Mouse (Mus musculus) myocyte (in vitro differentiated cells): ENCODE data around the gene Cyp2f2. TPM values are rescaled to one million over a fixed set of nuclear protein-coding genes. Genes with fewer than 3 reads are reported as not detected.

ENCODE experiments used
- H3K27me3 ChIP-seq: one replicate; pipeline ENCODE4 v1.6.1; 2011; ENCODE audit not compliant: control insufficient read depth, insufficient read depth, insufficient read length
- H3K36me3 ChIP-seq: one replicate; pipeline ENCODE4 v1.6.1; 2011; ENCODE audit not compliant: control insufficient read depth, insufficient read depth
- H3K4me2 ChIP-seq: one replicate; pipeline ENCODE4 v1.6.1; 2011; ENCODE audit warnings: low read depth, control low read depth
- H3K4me3 ChIP-seq: one replicate; pipeline ENCODE4 v1.5.1; 2011; ENCODE audit warnings: mild to moderate bottlenecking, control low read depth, moderate library complexity
- H3K79me2 ChIP-seq: one replicate; pipeline ENCODE4 v1.6.1; 2011; ENCODE audit not compliant: control insufficient read depth, insufficient read depth
- H3ac ChIP-seq: one replicate; pipeline ENCODE4 v1.6.1; 2011; ENCODE audit not compliant: control insufficient read depth, insufficient read length
- CEBPB ChIP-seq: IDR thresholded peaks from 2 replicates; pipeline ENCODE4 v1.6.1; 2011; ENCODE audit warnings: mild to moderate bottlenecking, moderate library complexity; ENCODE audit not compliant: poor library complexity, insufficient read depth, severe bottlenecking
- E2F4 ChIP-seq: IDR thresholded peaks from one replicate; pipeline ENCODE4 v1.6.1; 2011; ENCODE audit warnings: mild to moderate bottlenecking, control low read depth, moderate library complexity; ENCODE audit not compliant: insufficient read depth
- MAX ChIP-seq: IDR thresholded peaks from one replicate; pipeline ENCODE4 v1.6.1; 2011; ENCODE audit warnings: low read depth, mild to moderate bottlenecking, control low read depth
- MYOD1 ChIP-seq, 3 experiments: IDR thresholded peaks; one replicate each; pipeline ENCODE4 v1.6.1; 2011; ENCODE audit warnings: control low read depth in 2 of 3, low read depth in 2 of 3, mild to moderate bottlenecking in 2 of 3, moderate library complexity in 1 of 3; ENCODE audit not compliant: insufficient read length in 2 of 3, control insufficient read depth in 1 of 3
- MYOG ChIP-seq, 3 experiments: IDR thresholded peaks; one replicate each; pipeline ENCODE4 v1.6.1; 2011; ENCODE audit warnings: control low read depth in 2 of 3, low read depth in 2 of 3, mild to moderate bottlenecking in 2 of 3; ENCODE audit not compliant: insufficient read length in 2 of 3, control insufficient read depth in 1 of 3, insufficient read depth in 1 of 3
- POLR2A ChIP-seq: IDR thresholded peaks from one replicate; pipeline ENCODE4 v1.6.1; 2011; ENCODE audit warnings: low read depth, mild to moderate bottlenecking, control low read depth, moderate library complexity; ENCODE audit not compliant: insufficient read length
- POLR2AphosphoS2 ChIP-seq: IDR thresholded peaks from one replicate; pipeline ENCODE4 v1.6.1; 2011; ENCODE audit warnings: low read depth, control low read depth; ENCODE audit not compliant: insufficient read length
- REST ChIP-seq: IDR thresholded peaks from one replicate; pipeline ENCODE4 v1.6.1; 2011; ENCODE audit warnings: mild to moderate bottlenecking, control low read depth, moderate library complexity; ENCODE audit not compliant: insufficient read depth, insufficient read length
- SRF ChIP-seq: IDR thresholded peaks from one replicate; pipeline ENCODE4 v1.6.1; 2011; ENCODE audit warnings: low read depth; ENCODE audit not compliant: control insufficient read depth, insufficient read length
- TCF12 ChIP-seq: IDR thresholded peaks from one replicate; pipeline ENCODE4 v1.6.1; 2011; ENCODE audit warnings: mild to moderate bottlenecking, control low read depth; ENCODE audit not compliant: poor library complexity, insufficient read depth, severe bottlenecking
- TCF3 ChIP-seq: IDR thresholded peaks from one replicate; pipeline ENCODE4 v1.6.1; 2011; ENCODE audit warnings: low read depth, control low read depth; ENCODE audit not compliant: insufficient read length
- USF1 ChIP-seq: IDR thresholded peaks from one replicate; pipeline ENCODE4 v1.6.1; 2011; ENCODE audit warnings: low read depth, mild to moderate bottlenecking, control low read depth, moderate library complexity
- polyA plus RNA-seq: library from polyadenylated mRNA; unstranded; fragments of >200 nt; fragmentation: generic; extraction: Trizol; gene quantifications from one replicate; pipeline ENCODE4 v1.2.1, GENCODE M21; 2012; ENCODE audit warnings: missing spikeins

Cyp2f2 gene
- polyA plus RNA-seq, 1 experiment: 0.06 TPM

DNA sequence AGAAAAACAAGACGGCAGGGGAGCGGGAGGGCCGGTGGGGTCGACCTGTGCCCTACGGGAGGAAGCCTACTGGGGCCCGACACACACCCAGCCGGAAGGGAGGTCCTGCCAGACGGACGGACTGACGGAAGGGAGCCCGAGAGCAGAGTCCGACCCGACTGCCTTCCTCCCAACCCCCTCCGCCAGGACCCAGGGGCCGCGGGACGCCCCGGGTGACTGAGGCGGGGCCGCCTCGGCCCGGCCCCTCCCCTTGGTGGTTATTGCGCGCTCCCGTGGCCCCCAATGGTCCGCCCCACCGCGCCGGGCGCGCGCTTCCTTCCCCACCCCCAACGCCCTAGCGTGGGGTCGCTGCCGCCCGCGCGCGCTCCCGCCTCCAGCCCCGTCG, 46.5 kb downstream of the Cyp2f2 start:
- H3K27me3 ChIP-seq: no peaks in the 10 kb centered on the region
- peak overlapping the region; percentile 46 for H3ac ChIP-seq
- H3K4me3 ChIP-seq: peak overlapping the region; percentile 74
- peaks cover 12% of the 10 kb centered on the region for H3K79me2 ChIP-seq
- no peaks in the 10 kb centered on the region for H3K36me3 ChIP-seq
- TF ChIP-seq MYOD1 (IDR thresholded peaks at IDR 0.05; ENCODE audit: control insufficient read depth in 1 of 3, insufficient read length in 2 of 3, low read depth in 2 of 3): peak in 1 of 3 experiments; percentile 11
- TF ChIP-seq MYOG (IDR thresholded peaks at IDR 0.05; ENCODE audit: control insufficient read depth in 1 of 3, insufficient read depth in 1 of 3, insufficient read length in 2 of 3, low read depth in 2 of 3): no peak
- no peak for TF ChIP-seq E2F4
- TF ChIP-seq TCF12: no peak
- TF ChIP-seq POLR2A: peak; percentile 65
- TF ChIP-seq TCF3: no peak
- TF ChIP-seq CEBPB: no peak
- TF ChIP-seq POLR2AphosphoS2: peak; percentile 78
- no peak for TF ChIP-seq USF1
- TF ChIP-seq SRF: no peak
- no peak for TF ChIP-seq MAX
- peak overlapping the region; percentile 79 for H3K4me2 ChIP-seq

GRCm38 (mm10) chr7:27166614-27167474, 47.1 kb downstream of the Cyp2f2 start, which contains the start of gene Egln2:
Gene Egln2 (minus strand): TSS chr7:27166802.
- Histone ChIP-seq H3K79me2 (peaks cover 12% of the 10 kb centered on the region), H3K4me2 (peak within 1 kb of the TSS; percentile 99), H3K27me3 (no peaks in the 10 kb centered on the region), H3ac (peak within 1 kb of the TSS; percentile 46), H3K36me3 (no peaks in the 10 kb centered on the region), H3K4me3 (peak within 1 kb of the TSS; percentile 74)
- TF ChIP-seq POLR2A: peak; percentile 72
- TF ChIP-seq REST: no peak
- TF ChIP-seq TCF3: no peak
- TF ChIP-seq POLR2AphosphoS2: peak; percentile 91
- peak; percentile 80 for TF ChIP-seq USF1

GRCm38 (mm10) chr7:27167475-27168094, 47.9 kb downstream of the Cyp2f2 start:
- Histone ChIP-seq H3K36me3 (no peaks in the 10 kb centered on the region), H3ac (no peak overlapping the region), H3K4me2 (peak overlapping the region; percentile 99), H3K4me3 (peak overlapping the region; percentile 74), H3K79me2 (peaks cover 12% of the 10 kb centered on the region), H3K27me3 (no peaks in the 10 kb centered on the region)
- no peak for TF ChIP-seq POLR2A
- TF ChIP-seq TCF3: no peak
- no peak for TF ChIP-seq E2F4
- TF ChIP-seq MYOG (IDR thresholded peaks at IDR 0.05; ENCODE audit: control insufficient read depth in 1 of 3, insufficient read depth in 1 of 3, insufficient read length in 2 of 3, low read depth in 2 of 3): no peak
- no peak for TF ChIP-seq REST
- no peak for TF ChIP-seq CEBPB
- no peak for TF ChIP-seq TCF12
- no peak for TF ChIP-seq SRF
- TF ChIP-seq MAX: no peak
- no peak for TF ChIP-seq USF1
- TF ChIP-seq MYOD1 (IDR thresholded peaks at IDR 0.05; ENCODE audit: control insufficient read depth in 1 of 3, insufficient read length in 2 of 3, low read depth in 2 of 3): no peak

DNA sequence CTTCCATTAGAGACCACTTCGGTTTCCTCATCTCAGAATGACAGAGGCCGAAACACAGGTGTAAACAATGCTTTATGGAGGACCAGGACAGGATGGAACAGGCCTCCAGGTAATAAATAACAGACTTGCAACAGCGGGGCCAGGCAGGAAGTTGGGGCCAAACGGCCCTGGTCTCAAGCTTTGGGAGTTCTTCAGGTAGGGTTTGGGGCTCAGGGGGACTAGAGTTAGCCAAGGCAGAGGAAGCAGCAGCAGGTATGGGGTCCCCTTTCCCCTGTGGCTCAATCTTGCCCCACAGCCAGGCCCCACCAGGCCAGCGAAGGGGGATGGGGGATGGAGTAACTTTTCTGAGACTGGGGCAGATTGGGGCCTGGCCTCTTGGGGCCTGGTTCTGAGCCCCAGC, 48.7 kb downstream of the Cyp2f2 start:
- peaks cover 12% of the 10 kb centered on the region for H3K79me2 ChIP-seq
- no peak overlapping the region for H3K4me2 ChIP-seq
- no peak overlapping the region for H3K4me3 ChIP-seq
- H3ac ChIP-seq: no peak overlapping the region
- H3K36me3 ChIP-seq: no peaks in the 10 kb centered on the region
- TF ChIP-seq REST (no peak), USF1 (no peak), SRF (no peak), POLR2A (no peak), MAX (no peak), CEBPB (no peak), POLR2AphosphoS2 (no peak), TCF12 (no peak), MYOG (IDR thresholded peaks at IDR 0.05; ENCODE audit: control insufficient read depth in 1 of 3, insufficient read depth in 1 of 3, insufficient read length in 2 of 3, low read depth in 2 of 3) (no peak), TCF3 (no peak), MYOD1 (IDR thresholded peaks at IDR 0.05; ENCODE audit: control insufficient read depth in 1 of 3, insufficient read length in 2 of 3, low read depth in 2 of 3) (no peak), E2F4 (no peak)
- no peaks in the 10 kb centered on the region for H3K27me3 ChIP-seq
